Mouse (Mus musculus) telencephalon, adult 2 months (tissue): ENCODE data around the gene Acot7.

Experiments
- DNase-seq: peaks from one replicate; pipeline ENCODE4 v3.0.0-alpha.2; 2011; ENCODE audit warnings: low read depth, low spot score

Acot7 gene

DNA sequence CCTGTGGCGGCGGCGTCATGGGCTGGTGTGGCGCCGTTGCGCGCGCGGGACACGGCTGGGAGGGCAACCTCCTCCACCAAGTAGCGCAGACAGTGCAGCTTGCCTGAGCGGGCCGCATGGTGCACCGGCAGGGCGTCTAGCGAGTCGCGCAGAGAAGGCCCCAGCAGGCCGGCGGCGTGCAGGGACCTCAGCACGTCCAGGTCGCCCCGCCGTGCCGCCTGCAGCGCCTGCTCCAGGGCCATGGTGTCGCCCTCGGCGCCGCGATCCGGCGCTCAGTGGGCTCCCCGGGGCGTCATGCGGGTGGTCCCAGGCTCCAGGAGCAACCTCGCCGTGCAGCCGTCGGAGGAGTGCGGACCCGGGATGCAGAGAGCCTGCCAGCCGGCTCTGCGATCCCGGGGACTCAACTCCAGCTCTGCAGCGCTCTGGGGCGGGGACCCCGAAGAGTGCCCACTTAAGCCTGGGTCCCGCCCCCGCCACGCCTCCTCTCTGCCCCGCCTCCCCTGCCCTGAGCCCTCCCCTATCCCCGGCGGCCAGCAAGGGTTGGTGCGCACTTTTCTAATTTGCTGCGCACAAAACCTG is 25.9 kb upstream of the Acot7 start, which contains the start of gene Espn:
Gene Espn, minus strand, starts transcription at position 406 of the 579 bp plus-strand sequence.
- no peak for DNase-seq

DNA sequence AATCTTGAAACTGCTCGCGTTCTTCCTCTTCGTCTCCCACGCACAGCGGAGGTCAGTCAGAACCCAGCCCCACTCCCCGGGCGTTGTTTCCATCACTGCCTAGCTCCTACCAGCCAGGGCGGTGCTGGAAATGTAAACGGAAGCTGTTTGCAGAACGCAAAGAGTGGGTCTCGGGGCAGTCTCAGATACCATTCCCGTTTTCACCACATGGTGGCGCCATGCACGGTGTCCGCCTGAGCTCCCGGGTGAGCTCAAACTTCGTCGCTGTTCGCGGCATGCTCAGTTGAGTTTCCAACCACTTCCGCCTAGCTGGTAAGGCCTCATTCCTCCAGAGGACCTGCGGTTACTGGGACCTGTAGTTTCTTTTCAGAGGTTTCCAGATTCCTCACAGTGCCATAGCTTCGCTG is 24.2 kb upstream of the Acot7 start:
- no peak for DNase-seq

DNA sequence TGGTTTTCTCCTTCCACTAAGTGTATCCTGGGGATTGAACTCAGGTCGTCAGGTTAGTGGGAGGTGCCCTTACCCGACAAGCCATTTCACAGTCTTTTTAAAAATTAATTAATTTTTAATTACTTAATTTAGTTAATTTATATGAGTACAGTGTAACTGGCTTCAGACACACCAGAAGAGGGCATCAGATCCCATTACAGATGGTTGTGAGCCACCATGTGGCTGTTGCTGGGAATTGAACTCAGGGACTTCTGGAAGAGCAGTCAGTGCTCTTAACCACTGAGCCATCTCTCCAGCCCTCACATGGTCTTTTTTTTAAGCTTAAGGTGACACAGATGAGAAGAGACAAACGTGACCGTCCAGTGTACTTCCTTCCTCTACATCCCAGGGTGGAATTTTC is 22.9 kb upstream of the Acot7 start:
- no peak for DNase-seq

- DNase-seq: no peak
Observed at GRCm38 (mm10) chr4:152157779-152158584, 20.0 kb upstream of the Acot7 start.

DNA sequence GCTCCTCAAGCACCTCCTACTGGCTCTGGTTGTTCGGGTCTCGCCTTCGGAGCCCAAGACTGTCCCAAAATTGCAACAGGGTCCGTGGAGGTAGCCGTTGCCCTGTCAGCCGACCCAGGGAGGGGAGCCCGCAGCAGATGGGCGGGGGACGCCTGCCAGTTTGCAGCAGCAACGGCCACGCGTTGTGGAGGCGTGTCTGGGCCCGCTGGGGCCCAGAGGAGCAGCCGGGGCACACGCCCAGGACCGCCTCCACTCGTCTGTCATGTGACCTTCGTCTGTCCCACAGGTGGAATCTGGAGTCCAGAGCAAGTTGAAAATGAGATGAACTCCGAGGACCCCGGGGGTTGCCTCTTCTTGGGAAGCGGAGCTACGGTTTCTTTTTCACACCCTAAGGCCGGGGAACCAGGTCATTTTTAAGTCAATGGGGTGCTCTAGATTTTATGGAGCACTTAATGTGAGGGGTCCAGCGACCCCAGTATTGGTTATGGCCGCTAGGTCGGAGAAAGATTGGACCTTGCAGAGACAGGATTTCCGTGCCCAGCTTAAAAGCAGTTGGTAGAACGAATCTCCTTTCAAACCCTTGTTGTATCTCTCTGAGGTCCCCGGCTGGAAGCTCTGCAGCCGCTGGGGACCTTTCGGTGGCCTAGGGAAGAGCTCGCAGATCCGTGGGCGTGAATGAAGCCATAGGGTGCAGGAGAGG is 19.2 kb upstream of the Acot7 start, which contains the start of gene Hes2:
Gene Hes2, plus strand, starts transcription at position 283 of the 700 bp plus-strand sequence.
- no peak for DNase-seq

- DNase-seq: no peak
Observed at GRCm38 (mm10) chr4:152159285-152159678, 18.7 kb upstream of the Acot7 start.

- no peak for DNase-seq
Observed at GRCm38 (mm10) chr4:152160748-152161147, 17.2 kb upstream of the Acot7 start.

DNA sequence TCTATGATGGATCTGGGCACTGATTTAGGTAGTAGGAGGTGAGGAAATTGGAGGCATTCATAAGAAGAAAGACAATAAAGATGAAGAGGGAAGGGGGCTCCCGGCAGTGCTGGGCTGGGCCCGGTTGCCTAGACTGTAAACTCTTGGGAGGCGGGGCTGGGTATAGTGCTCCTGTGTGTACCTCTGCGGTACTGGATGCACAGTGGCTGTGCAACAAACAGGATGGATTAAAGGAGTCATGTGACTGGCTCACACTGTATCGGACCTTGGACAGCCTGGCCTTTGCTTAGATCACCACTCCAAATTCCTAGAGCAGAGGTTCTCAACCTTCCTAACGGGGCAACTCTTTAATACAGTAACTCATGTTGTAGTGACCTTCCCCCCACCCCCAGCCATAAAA is 16.3 kb upstream of the Acot7 start:
- no peak for DNase-seq

- no peak for DNase-seq
Observed at GRCm38 (mm10) chr4:152162748-152163147, 15.2 kb upstream of the Acot7 start.

DNA sequence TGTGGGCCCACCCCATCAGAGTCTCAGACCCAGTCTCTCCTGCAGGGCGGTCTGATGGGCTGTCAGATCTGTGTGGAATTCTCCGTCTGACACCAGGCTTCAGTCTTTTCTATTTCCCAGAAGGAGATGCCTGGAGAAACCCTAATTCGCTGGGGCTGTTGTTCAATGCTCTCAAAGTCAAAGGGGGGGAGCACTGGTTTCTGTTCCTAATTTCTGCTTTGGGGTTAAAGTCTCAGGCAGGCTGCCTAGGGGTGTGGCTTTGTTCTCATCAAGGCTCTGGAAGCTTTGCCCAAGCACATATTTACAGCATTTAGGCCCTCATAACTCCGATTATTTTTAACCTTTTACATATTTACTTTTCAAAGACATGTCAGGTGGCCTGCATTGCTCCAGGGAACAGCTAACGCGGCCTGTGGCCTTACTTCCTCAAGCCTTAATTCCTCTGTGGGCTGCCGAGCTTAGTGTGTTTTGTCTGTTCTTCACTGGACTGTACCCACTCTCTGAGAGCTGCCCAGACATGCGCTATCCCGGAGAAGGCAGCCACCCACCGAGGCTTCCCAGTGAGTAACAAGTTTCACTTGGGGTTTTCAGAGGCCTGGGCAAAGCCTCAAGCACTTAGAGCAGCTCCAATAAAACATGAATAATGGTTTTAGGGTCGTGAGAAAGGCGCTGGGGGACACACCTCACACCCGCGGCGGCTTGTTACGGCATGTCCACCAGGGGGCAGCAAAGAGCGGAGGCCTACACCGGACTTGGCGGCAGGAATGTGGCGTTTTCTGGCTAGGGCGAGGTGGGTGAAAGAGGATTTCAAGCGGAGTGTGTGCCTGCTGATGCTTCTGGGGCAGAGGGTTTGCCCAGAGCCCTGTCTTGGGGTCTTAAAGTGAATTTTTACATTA is 12.7 kb upstream of the Acot7 start:
- no peak for DNase-seq

GRCm38 (mm10) chr4:152168052-152168451 is 9.9 kb upstream of the Acot7 start:
- no peak for DNase-seq

GRCm38 (mm10) chr4:152169103-152169502 is 8.8 kb upstream of the Acot7 start:
- DNase-seq: no peak

GRCm38 (mm10) chr4:152170286-152170685 is 7.6 kb upstream of the Acot7 start:
- no peak for DNase-seq

GRCm38 (mm10) chr4:152171543-152171942 is 6.4 kb upstream of the Acot7 start:
- DNase-seq: no peak

DNA sequence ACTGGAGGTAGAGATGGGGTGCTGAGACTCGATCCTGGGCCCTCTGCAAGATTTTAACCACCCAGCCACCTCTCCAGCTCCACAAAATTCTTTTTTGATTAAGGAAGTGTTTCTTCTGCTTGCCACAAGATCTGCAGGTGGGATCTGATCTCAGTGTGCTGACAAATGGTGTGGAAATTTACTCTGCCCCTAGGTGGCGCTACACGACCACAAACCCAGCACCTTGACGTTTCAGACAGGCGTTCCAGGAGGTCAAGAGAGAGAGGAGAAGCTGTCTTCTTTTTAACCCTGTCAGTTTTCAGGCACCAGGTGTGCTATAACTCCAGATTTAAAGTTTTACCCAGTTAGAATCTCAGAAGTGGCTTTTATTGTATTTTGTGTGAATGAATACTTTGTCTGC is 4.9 kb upstream of the Acot7 start:
- DNase-seq: no peak

DNA sequence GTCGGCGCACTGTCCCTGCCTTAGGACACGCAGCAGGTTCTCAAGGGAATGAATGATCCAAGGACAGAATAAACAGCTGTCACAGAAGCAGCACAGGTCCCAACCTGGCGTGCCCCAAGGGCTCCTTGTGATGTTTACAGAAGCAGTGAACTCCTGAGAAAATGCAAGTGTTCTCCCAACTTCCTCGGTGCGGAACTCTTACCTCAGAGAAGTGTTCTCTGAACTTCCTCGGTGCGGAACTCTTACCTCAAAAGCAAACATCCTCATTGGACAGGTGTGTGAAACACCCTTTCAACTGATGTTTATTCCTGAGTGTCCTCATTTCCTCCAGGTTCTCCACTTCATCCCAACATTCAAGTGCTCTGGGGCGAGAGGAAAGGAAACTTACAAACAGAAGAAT is 4.0 kb upstream of the Acot7 start:
- no peak for DNase-seq

GRCm38 (mm10) chr4:152176638-152177037 is 1.3 kb upstream of the Acot7 start:
- no peak for DNase-seq

DNA sequence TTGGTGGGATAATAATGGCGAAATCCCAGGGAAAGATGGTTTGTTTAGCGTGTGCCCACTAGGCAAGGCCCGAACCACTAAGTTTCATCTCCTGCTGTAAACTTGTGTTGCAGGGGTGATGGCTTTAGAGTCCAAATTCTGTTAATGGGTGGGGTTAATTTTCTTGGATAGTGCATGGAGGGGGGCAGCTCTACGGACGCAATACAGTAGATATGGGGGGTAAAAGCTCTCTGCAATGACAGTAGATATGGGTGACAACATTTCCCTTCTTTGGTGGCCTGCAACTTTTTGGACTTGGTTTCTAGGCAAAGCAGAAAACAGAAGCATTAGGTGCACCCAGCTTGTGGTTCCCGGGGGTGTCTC is 779 bp upstream of the Acot7 start:
- no peak for DNase-seq

DNA sequence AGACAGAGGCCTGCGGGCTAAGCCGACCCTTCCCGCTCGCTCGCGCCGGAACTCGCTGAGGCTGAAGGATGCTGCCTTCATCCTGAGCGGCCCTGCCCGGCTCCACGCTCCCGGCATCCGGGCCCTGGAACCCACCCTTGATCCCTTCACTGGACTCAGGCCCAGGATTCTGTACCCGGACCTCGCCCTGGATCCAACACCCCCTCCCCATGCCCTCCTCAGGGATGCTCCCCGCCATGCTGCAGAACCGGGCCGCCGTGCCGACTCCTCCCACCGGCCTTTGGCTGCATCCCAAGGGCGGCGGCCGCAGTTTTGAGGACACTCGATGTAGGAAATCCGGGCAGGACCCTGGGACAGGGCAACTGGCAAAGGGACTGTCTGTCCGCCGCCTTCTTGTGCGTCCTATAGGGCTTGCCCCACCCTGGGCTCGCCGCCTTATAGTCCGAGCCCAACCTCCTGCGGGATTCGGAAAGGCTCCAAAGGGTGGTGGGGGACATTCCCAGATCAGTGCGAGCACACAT is 470 bp downstream of the Acot7 start:
- no peak for DNase-seq

- no peak for DNase-seq
Observed at GRCm38 (mm10) chr4:152178916-152179705, 1.2 kb downstream of the Acot7 start.
